Mouse (Mus musculus) myocyte (in vitro differentiated cells): ENCODE measurements around the gene Rilpl1.

Experiments used
- CEBPB ChIP-seq: IDR thresholded peaks from 2 replicates; pipeline ENCODE4 v1.6.1; 2011; ENCODE audit warnings: mild to moderate bottlenecking, moderate library complexity; ENCODE audit not compliant: poor library complexity, insufficient read depth, severe bottlenecking
- E2F4 ChIP-seq: IDR thresholded peaks from one replicate; pipeline ENCODE4 v1.6.1; 2011; ENCODE audit warnings: mild to moderate bottlenecking, control low read depth, moderate library complexity; ENCODE audit not compliant: insufficient read depth
- MAX ChIP-seq: IDR thresholded peaks from one replicate; pipeline ENCODE4 v1.6.1; 2011; ENCODE audit warnings: low read depth, mild to moderate bottlenecking, control low read depth
- MYOD1 ChIP-seq, 3 experiments: IDR thresholded peaks; one replicate each; pipeline ENCODE4 v1.6.1; 2011; ENCODE audit warnings: control low read depth in 2 of 3, low read depth in 2 of 3, mild to moderate bottlenecking in 2 of 3, moderate library complexity in 1 of 3; ENCODE audit not compliant: insufficient read length in 2 of 3, control insufficient read depth in 1 of 3
- MYOG ChIP-seq, 3 experiments: IDR thresholded peaks; one replicate each; pipeline ENCODE4 v1.6.1; 2011; ENCODE audit warnings: control low read depth in 2 of 3, low read depth in 2 of 3, mild to moderate bottlenecking in 2 of 3; ENCODE audit not compliant: insufficient read length in 2 of 3, control insufficient read depth in 1 of 3, insufficient read depth in 1 of 3
- POLR2A ChIP-seq: IDR thresholded peaks from one replicate; pipeline ENCODE4 v1.6.1; 2011; ENCODE audit warnings: low read depth, mild to moderate bottlenecking, control low read depth, moderate library complexity; ENCODE audit not compliant: insufficient read length
- SRF ChIP-seq: IDR thresholded peaks from one replicate; pipeline ENCODE4 v1.6.1; 2011; ENCODE audit warnings: low read depth; ENCODE audit not compliant: control insufficient read depth, insufficient read length
- TCF12 ChIP-seq: IDR thresholded peaks from one replicate; pipeline ENCODE4 v1.6.1; 2011; ENCODE audit warnings: mild to moderate bottlenecking, control low read depth; ENCODE audit not compliant: poor library complexity, insufficient read depth, severe bottlenecking
- TCF3 ChIP-seq: IDR thresholded peaks from one replicate; pipeline ENCODE4 v1.6.1; 2011; ENCODE audit warnings: low read depth, control low read depth; ENCODE audit not compliant: insufficient read length
- USF1 ChIP-seq: IDR thresholded peaks from one replicate; pipeline ENCODE4 v1.6.1; 2011; ENCODE audit warnings: low read depth, mild to moderate bottlenecking, control low read depth, moderate library complexity

- no peak for TF ChIP-seq POLR2A
- TF ChIP-seq USF1 = no peak
- no peak for TF ChIP-seq MAX
- TF ChIP-seq TCF3 = no peak
- no peak for TF ChIP-seq CEBPB
- TF ChIP-seq TCF12 = no peak
- peak in 1 of 3 experiments; percentile 48 for TF ChIP-seq MYOG (IDR thresholded peaks at IDR 0.05; ENCODE audit: control insufficient read depth in 1 of 3, insufficient read depth in 1 of 3, insufficient read length in 2 of 3, low read depth in 2 of 3)
- TF ChIP-seq SRF = no peak
- no peak for TF ChIP-seq E2F4
- TF ChIP-seq MYOD1 (IDR thresholded peaks at IDR 0.05; ENCODE audit: control insufficient read depth in 1 of 3, insufficient read length in 2 of 3, low read depth in 2 of 3) = peak in 1 of 3 experiments; percentile 16
Observed at GRCm38 (mm10) chr5:124528791-124529190, 2.4 kb downstream of the Rilpl1 start.
